Mouse (Mus musculus) cerebellum, adult 2 months (tissue): Measurements from ENCODE around the gene Aox2.

ENCODE experiments used
- CTCF ChIP-seq: fragments of 200-500 bp; IDR thresholded peaks from 2 replicates; pipeline ENCODE4 v1.5.1; 2011; ENCODE audit warnings: low read depth, mild to moderate bottlenecking, control low read depth, low read length, moderate library complexity, borderline replicate concordance; ENCODE audit not compliant: insufficient read depth
- POLR2A ChIP-seq: fragments of 200-500 bp; IDR thresholded peaks from 2 replicates; pipeline ENCODE4 v1.6.1; 2011; ENCODE audit warnings: low read length, control low read depth, borderline replicate concordance; ENCODE audit not compliant: insufficient read depth

DNA sequence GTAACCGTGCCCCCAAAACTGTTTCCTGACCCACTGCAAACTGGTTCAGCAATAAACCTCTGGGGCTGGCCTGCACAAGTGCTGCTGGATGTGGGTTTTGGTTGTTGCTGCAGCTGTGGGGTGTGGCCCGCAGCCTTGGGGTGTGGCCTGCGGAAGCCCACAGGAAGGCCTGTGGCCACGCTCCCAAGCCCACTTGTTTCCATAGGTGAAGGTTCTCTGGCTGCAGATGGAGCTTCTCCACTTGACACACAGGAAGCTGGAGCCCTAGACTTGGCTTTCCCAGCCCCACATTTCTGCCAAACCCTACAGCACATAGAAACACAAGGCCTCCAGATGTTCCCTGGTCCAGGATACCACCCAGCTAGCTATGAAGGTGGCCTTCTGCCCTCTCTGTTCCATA is 25.6 kb downstream of the Aox2 start:
- no peak for TF ChIP-seq POLR2A
- TF ChIP-seq CTCF = no peak
